Mouse (Mus musculus) heart, embryonic 11.5 days (tissue): ENCODE data around the gene Ndufb2. TPM values are rescaled to one million over a fixed set of nuclear protein-coding genes. Genes with fewer than 3 reads are reported as not detected.

ENCODE experiments used
- ATAC-seq: fragments of 200-750 bp; cut with Nextera tagmentation; replicated peaks from 2 replicates; pipeline ENCODE4 v1.8.0; 2017; ENCODE audit warnings: moderate library complexity; ENCODE audit not compliant: insufficient number of reproducible peaks, low FRiP score, low TSS enrichment
- H3K27ac ChIP-seq: fragments of 300-500 bp; sonication (generic); 2 replicates; pipeline ENCODE4 v1.5.1; 2014; ENCODE audit warnings: mild to moderate bottlenecking, low read depth, low read length
- H3K27me3 ChIP-seq: fragments of 300-500 bp; sonication (generic); 2 replicates; pipeline ENCODE4 v1.6.1; 2014; ENCODE audit warnings: mild to moderate bottlenecking, low read length, mixed read lengths; ENCODE audit not compliant: control insufficient read depth, insufficient read depth
- H3K36me3 ChIP-seq: fragments of 300-500 bp; sonication (generic); 2 replicates; pipeline ENCODE4 v1.6.1; 2014; ENCODE audit warnings: mild to moderate bottlenecking, low read length, moderate library complexity, mixed read lengths; ENCODE audit not compliant: control insufficient read depth, insufficient read depth
- H3K4me1 ChIP-seq: fragments of 300-500 bp; sonication (generic); 2 replicates; pipeline ENCODE4 v1.6.1; 2014; ENCODE audit warnings: low read length; ENCODE audit not compliant: control insufficient read depth, insufficient read depth
- H3K4me2 ChIP-seq: fragments of 300-500 bp; sonication (generic); 2 replicates; pipeline ENCODE4 v1.6.1; 2014; ENCODE audit warnings: mild to moderate bottlenecking, moderate library complexity
- H3K4me3 ChIP-seq: fragments of 300-500 bp; sonication (generic); 2 replicates; pipeline ENCODE4 v1.5.1; 2014; ENCODE audit warnings: low read depth, low read length
- H3K9ac ChIP-seq: fragments of 300-500 bp; sonication (generic); 2 replicates; pipeline ENCODE4 v1.6.1; 2014; ENCODE audit warnings: mild to moderate bottlenecking, low read depth, low read length, moderate library complexity
- H3K9me3 ChIP-seq: fragments of 300-500 bp; sonication (generic); replicated peaks from 2 replicates; pipeline ENCODE4 v1.6.1; 2016; ENCODE audit warnings: low read length; ENCODE audit not compliant: control insufficient read depth
- WGBS: fragments of 180-500 bp; shearing (Covaris S2); extraction: QIAGEN DNeasy Blood & Tissue Kit; methylation state at CpG from one replicate; pipeline ENCODE4 v1.1.7; 2014; ENCODE audit not compliant: insufficient replicate concordance; 5-methylcytosine and 5-hydroxymethylcytosine counted together
- polyA plus RNA-seq: library from polyadenylated mRNA; unstranded; fragments of >200 nt; fragmentation: Nextera tagmentation; extraction: Ambion mirVana; gene quantifications from 2 replicates; pipeline ENCODE4 v1.2.1, GENCODE M21; 2014

Gene Ndufb2
- polyA plus RNA-seq, 1 experiment from 2014 or later, result 555 TPM

- no peak overlapping the region for H3K9ac ChIP-seq
- peaks cover 28% of the 10 kb centered on the region for H3K36me3 ChIP-seq
- H3K9me3 ChIP-seq, result no peaks in the 10 kb centered on the region
- H3K4me3 ChIP-seq, result no peak overlapping the region
- 96% methylated on average over 3 of the region's 3 CpGs for WGBS
- H3K27me3 ChIP-seq, result no peaks in the 10 kb centered on the region
- H3K4me2 ChIP-seq, result no peak overlapping the region
- ATAC-seq, result no peak
- H3K4me1 ChIP-seq, result 0 out of 2 replicates have a peak, but pooled peaks cover 2% of the 10 kb centered on the region
- H3K27ac ChIP-seq, result no peak overlapping the region
Observed at GRCm38 (mm10) chr6:39600851-39601250, 8.5 kb downstream of the Ndufb2 start.

- Histone ChIP-seq H3K27ac (no peak overlapping the region), H3K4me3 (no peak overlapping the region), H3K4me1 (peaks cover 8% of the 10 kb centered on the region), H3K36me3 (peaks cover 26% of the 10 kb centered on the region), H3K9me3 (no peaks in the 10 kb centered on the region), H3K9ac (no peak overlapping the region), H3K4me2 (no peak overlapping the region), H3K27me3 (no peaks in the 10 kb centered on the region)
- no peak for ATAC-seq
- 77% methylated on average over 3 of the region's 3 CpGs for WGBS
Observed at GRCm38 (mm10) chr6:39601828-39602227, 9.5 kb downstream of the Ndufb2 start.

GRCm38 (mm10) chr6:39604565-39604964 lies 12.2 kb downstream of the Ndufb2 start:
- Histone ChIP-seq H3K36me3 (peaks cover 13% of the 10 kb centered on the region), H3K27me3 (no peaks in the 10 kb centered on the region), H3K9ac (no peak overlapping the region), H3K27ac (no peak overlapping the region), H3K9me3 (no peaks in the 10 kb centered on the region), H3K4me1 (peaks cover 9% of the 10 kb centered on the region), H3K4me2 (no peak overlapping the region), H3K4me3 (no peak overlapping the region)
- no peak for ATAC-seq
- 82% methylated on average over 5 of the region's 5 CpGs for WGBS

GRCm38 (mm10) chr6:39606056-39606455 lies 13.7 kb downstream of the Ndufb2 start:
- peaks cover 5% of the 10 kb centered on the region; the same call in 1 of the 2 replicates for H3K36me3 ChIP-seq
- WGBS, result 64% methylated on average over 6 of the region's 6 CpGs

GRCm38 (mm10) chr6:39606862-39607261 lies 14.5 kb downstream of the Ndufb2 start:
- Histone ChIP-seq H3K4me1 (peaks cover 9% of the 10 kb centered on the region), H3K9me3 (no peaks in the 10 kb centered on the region), H3K4me2 (no peak overlapping the region), H3K4me3 (no peak overlapping the region), H3K27ac (no peak overlapping the region), H3K9ac (no peak overlapping the region), H3K27me3 (no peaks in the 10 kb centered on the region), H3K36me3 (peaks cover 5% of the 10 kb centered on the region; the same call in 1 of the 2 replicates)
- 64% methylated on average over 3 of the region's 3 CpGs for WGBS
- ATAC-seq, result no peak

More at GRCm38 (mm10) chr6:39606056-39606455, 13.7 kb downstream of the Ndufb2 start:
- ATAC-seq, result no peak
- H3K4me2 ChIP-seq, result no peak overlapping the region
- H3K4me3 ChIP-seq, result no peak overlapping the region
- H3K27ac ChIP-seq, result no peak overlapping the region
- no peak overlapping the region for H3K9ac ChIP-seq
- H3K27me3 ChIP-seq, result no peaks in the 10 kb centered on the region
- no peaks in the 10 kb centered on the region for H3K9me3 ChIP-seq
- peaks cover 9% of the 10 kb centered on the region for H3K4me1 ChIP-seq

GRCm38 (mm10) chr6:39607365-39607764 lies 15.0 kb downstream of the Ndufb2 start:
- 52% methylated on average over 5 of the region's 5 CpGs for WGBS
- H3K27ac ChIP-seq, result no peak overlapping the region

GRCm38 (mm10) chr6:39610207-39610606 lies 17.8 kb downstream of the Ndufb2 start:
- no peak overlapping the region for H3K27ac ChIP-seq
- H3K36me3 ChIP-seq, result peaks cover 5% of the 10 kb centered on the region; the same call in 1 of the 2 replicates
- H3K9me3 ChIP-seq, result no peaks in the 10 kb centered on the region
- H3K4me1 ChIP-seq, result peaks cover 9% of the 10 kb centered on the region
- 76% methylated on average over 2 of the region's 2 CpGs for WGBS
- H3K9ac ChIP-seq, result no peak overlapping the region
- no peak overlapping the region for H3K4me3 ChIP-seq
- no peak for ATAC-seq
- no peaks in the 10 kb centered on the region for H3K27me3 ChIP-seq
- H3K4me2 ChIP-seq, result no peak overlapping the region

More at GRCm38 (mm10) chr6:39607365-39607764, 15.0 kb downstream of the Ndufb2 start:
- H3K4me1 ChIP-seq, result peaks cover 9% of the 10 kb centered on the region
- ATAC-seq, result no peak
- peaks cover 5% of the 10 kb centered on the region; the same call in 1 of the 2 replicates for H3K36me3 ChIP-seq
- H3K4me3 ChIP-seq, result no peak overlapping the region
- H3K9ac ChIP-seq, result no peak overlapping the region
- H3K27me3 ChIP-seq, result no peaks in the 10 kb centered on the region
- no peaks in the 10 kb centered on the region for H3K9me3 ChIP-seq
- no peak overlapping the region for H3K4me2 ChIP-seq

GRCm38 (mm10) chr6:39611296-39611695 lies 18.9 kb downstream of the Ndufb2 start:
- no peak for ATAC-seq
- peaks cover 6% of the 10 kb centered on the region for H3K4me1 ChIP-seq
- H3K27ac ChIP-seq, result no peak overlapping the region
- H3K27me3 ChIP-seq, result no peaks in the 10 kb centered on the region
- WGBS, result 92% methylated on average over 2 of the region's 2 CpGs
- no peak overlapping the region for H3K9ac ChIP-seq
- H3K4me2 ChIP-seq, result no peak overlapping the region
- H3K36me3 ChIP-seq, result peaks cover 5% of the 10 kb centered on the region; the same call in 1 of the 2 replicates
- no peaks in the 10 kb centered on the region for H3K9me3 ChIP-seq
- H3K4me3 ChIP-seq, result no peak overlapping the region
